Mouse (Mus musculus) small intestine, adult 2 months (tissue): ENCODE data around the gene BC004004.

Source experiments
- CTCF ChIP-seq: fragments of 200-500 bp; IDR thresholded peaks from 2 replicates; pipeline ENCODE4 v1.5.1; 2012; ENCODE audit warnings: low read depth, mild to moderate bottlenecking, control low read depth, inconsistent platforms, low read length, moderate library complexity, mixed read lengths; ENCODE audit not compliant: insufficient replicate concordance, insufficient read length; ENCODE audit errors: extremely low read depth
- POLR2A ChIP-seq: fragments of 200-500 bp; IDR thresholded peaks from 2 replicates; pipeline ENCODE4 v1.6.1; 2012; ENCODE audit warnings: low read depth, mild to moderate bottlenecking, control low read depth, inconsistent platforms, low read length, moderate library complexity

DNA sequence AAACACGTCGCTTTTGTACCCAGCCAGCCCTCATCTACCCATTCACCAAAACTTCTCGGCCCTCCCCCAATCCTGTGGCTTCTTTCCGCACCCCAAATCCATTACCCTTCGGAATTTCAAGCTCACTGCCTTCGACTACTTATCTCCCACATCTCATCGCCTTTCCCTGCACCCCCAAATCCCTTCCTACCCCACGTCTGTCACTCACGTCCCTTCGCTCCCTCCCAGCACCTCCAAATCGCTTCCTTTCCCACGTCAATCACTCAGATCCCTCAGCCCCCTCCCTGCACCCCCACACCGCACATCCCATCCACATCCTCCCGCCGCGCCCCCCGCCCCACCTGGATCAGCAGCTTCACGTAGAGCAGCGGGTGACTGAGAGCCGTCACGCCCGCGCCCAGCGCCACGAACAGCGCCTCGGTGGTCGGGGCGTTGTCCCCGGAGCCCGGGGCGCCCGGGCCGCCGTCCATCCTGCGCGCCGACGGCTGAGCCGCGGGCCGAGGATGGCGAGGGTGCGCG is 78.6 kb downstream of the BC004004 start:
- no peak for TF ChIP-seq POLR2A
- TF ChIP-seq CTCF = no peak
